Mouse (Mus musculus) forebrain, embryonic 16.5 days (tissue): ENCODE measurements around the gene Ddost. TPM values are rescaled to one million over a fixed set of nuclear protein-coding genes. Genes with fewer than 3 reads are reported as not detected.
A peak's percentile ranks its signal among the peaks of the same experiment; 100 is the strongest.

ENCODE experiments used
- ATAC-seq: fragments of 200-750 bp; cut with Nextera tagmentation; 2 replicates; pipeline ENCODE4 v1.8.0; 2017; ENCODE audit warnings: mild to moderate bottlenecking, moderate library complexity
- H3K27ac ChIP-seq: fragments of 300-500 bp; sonication (generic); 2 replicates; pipeline ENCODE4 v1.5.1; 2014; ENCODE audit warnings: low read length, control low read depth
- H3K27me3 ChIP-seq: fragments of 300-500 bp; sonication (generic); replicated peaks from 2 replicates; pipeline ENCODE4 v1.6.1; 2014; ENCODE audit warnings: low read length; ENCODE audit not compliant: control insufficient read depth, insufficient read depth
- H3K36me3 ChIP-seq: fragments of 300-500 bp; sonication (generic); 2 replicates; pipeline ENCODE4 v1.6.1; 2014; ENCODE audit not compliant: control insufficient read depth, insufficient read depth
- H3K4me1 ChIP-seq: fragments of 300-500 bp; sonication (generic); replicated peaks from 2 replicates; pipeline ENCODE4 v1.6.1; 2014; ENCODE audit warnings: low read length; ENCODE audit not compliant: control insufficient read depth, insufficient read depth
- H3K4me2 ChIP-seq: fragments of 300-500 bp; sonication (generic); 2 replicates; pipeline ENCODE4 v1.6.1; 2014; ENCODE audit warnings: mild to moderate bottlenecking, low read length, control low read depth
- H3K4me3 ChIP-seq: fragments of 300-500 bp; sonication (generic); replicated peaks from 2 replicates; pipeline ENCODE4 v1.5.1; 2014; ENCODE audit warnings: mild to moderate bottlenecking, low read length, control low read depth
- H3K9ac ChIP-seq: fragments of 300-500 bp; sonication (generic); replicated peaks from 2 replicates; pipeline ENCODE4 v1.6.1; 2014; ENCODE audit warnings: low read depth, low read length, control low read depth
- H3K9me3 ChIP-seq: fragments of 300-500 bp; sonication (generic); 2 replicates; pipeline ENCODE4 v1.6.1; 2016; ENCODE audit warnings: low read length; ENCODE audit not compliant: control insufficient read depth
- WGBS: fragments of 180-500 bp; shearing (Covaris S2); extraction: QIAGEN DNeasy Blood & Tissue Kit; methylation state at CpG from one replicate; pipeline ENCODE4 v1.1.7; 2014; 5-methylcytosine and 5-hydroxymethylcytosine counted together
- polyA plus RNA-seq: library from polyadenylated mRNA; unstranded; fragments of >200 nt; fragmentation: Nextera tagmentation; extraction: Ambion mirVana; gene quantifications from 2 replicates; pipeline ENCODE4 v1.2.1, GENCODE M21; 2015

The Ddost gene
- polyA plus RNA-seq, 1 experiment from 2014 or later, result 190 TPM

- Histone ChIP-seq H3K4me2 (no peak overlapping the region), H3K36me3 (no peaks in the 10 kb centered on the region), H3K27ac (no peak overlapping the region), H3K4me1 (no peaks in the 10 kb centered on the region), H3K4me3 (no peak overlapping the region), H3K9ac (no peak overlapping the region), H3K27me3 (no peaks in the 10 kb centered on the region), H3K9me3 (peaks cover 3% of the 10 kb centered on the region; the same call in 1 of the 2 replicates)
- peak; percentile 58 for ATAC-seq
- WGBS, result 25% methylated on average over 4 of the region's 4 CpGs
Measured at GRCm38 (mm10) chr4:138282834-138283233, 21.7 kb upstream of the Ddost start.

- Histone ChIP-seq H3K36me3 (no peaks in the 10 kb centered on the region), H3K9ac (no peak overlapping the region), H3K27me3 (no peaks in the 10 kb centered on the region), H3K4me2 (no peak overlapping the region), H3K4me1 (no peaks in the 10 kb centered on the region), H3K4me3 (no peak overlapping the region), H3K9me3 (peaks cover 3% of the 10 kb centered on the region; the same call in 1 of the 2 replicates), H3K27ac (no peak overlapping the region)
- ATAC-seq, result no peak
- WGBS, result 88% methylated on average over 12 of the region's 12 CpGs
Measured at GRCm38 (mm10) chr4:138286411-138286810, 18.1 kb upstream of the Ddost start.

- WGBS, result 90% methylated on average over 7 of the region's 7 CpGs
Measured at GRCm38 (mm10) chr4:138288691-138289090, 15.8 kb upstream of the Ddost start.

GRCm38 (mm10) chr4:138292028-138292427 is 12.5 kb upstream of the Ddost start:
- H3K4me2 ChIP-seq, result no peak overlapping the region
- WGBS, result 87% methylated on average over 13 of the region's 13 CpGs
- no peak overlapping the region for H3K4me3 ChIP-seq
- peaks cover 9% of the 10 kb centered on the region for H3K4me1 ChIP-seq
- H3K9ac ChIP-seq, result no peak overlapping the region
- ATAC-seq, result no peak
- no peaks in the 10 kb centered on the region for H3K9me3 ChIP-seq
- no peak overlapping the region for H3K27ac ChIP-seq
- no peaks in the 10 kb centered on the region for H3K36me3 ChIP-seq
- no peaks in the 10 kb centered on the region for H3K27me3 ChIP-seq

More at GRCm38 (mm10) chr4:138288691-138289090, 15.8 kb upstream of the Ddost start:
- Histone ChIP-seq H3K4me1 (0 out of 2 replicates have a peak, but pooled peaks cover 4% of the 10 kb centered on the region), H3K36me3 (no peaks in the 10 kb centered on the region), H3K4me2 (no peak overlapping the region), H3K27ac (no peak overlapping the region), H3K9ac (no peak overlapping the region), H3K9me3 (peaks cover 3% of the 10 kb centered on the region; the same call in 1 of the 2 replicates), H3K4me3 (no peak overlapping the region), H3K27me3 (no peaks in the 10 kb centered on the region)
- no peak for ATAC-seq

- H3K36me3 ChIP-seq, result no peaks in the 10 kb centered on the region
- H3K27me3 ChIP-seq, result no peaks in the 10 kb centered on the region
- WGBS, result 65% methylated on average over 18 of the region's 18 CpGs
- H3K9ac ChIP-seq, result no peak overlapping the region
- peak overlapping the region; percentile 69; the same call in 1 of the 2 replicates for H3K27ac ChIP-seq
- H3K9me3 ChIP-seq, result no peaks in the 10 kb centered on the region
- peaks cover 9% of the 10 kb centered on the region for H3K4me1 ChIP-seq
- H3K4me3 ChIP-seq, result no peak overlapping the region
- no peak overlapping the region for H3K4me2 ChIP-seq
- ATAC-seq, result peak; percentile 72; the same call in 1 of the 2 replicates
Measured at GRCm38 (mm10) chr4:138293261-138293948, 11.1 kb upstream of the Ddost start.

GRCm38 (mm10) chr4:138293949-138294550 is 10.5 kb upstream of the Ddost start:
- Histone ChIP-seq H3K4me2 (no peak overlapping the region), H3K36me3 (no peaks in the 10 kb centered on the region), H3K27me3 (no peaks in the 10 kb centered on the region), H3K9me3 (no peaks in the 10 kb centered on the region), H3K4me3 (no peak overlapping the region), H3K27ac (peak overlapping the region; percentile 69), H3K9ac (no peak overlapping the region), H3K4me1 (peaks cover 9% of the 10 kb centered on the region)
- ATAC-seq, result no peak
- 72% methylated on average over 9 of the region's 14 CpGs for WGBS

GRCm38 (mm10) chr4:138301271-138301780 is 3.2 kb upstream of the Ddost start:
- Histone ChIP-seq H3K4me2 (no peak overlapping the region), H3K9ac (no peak overlapping the region), H3K27me3 (no peaks in the 10 kb centered on the region), H3K4me3 (no peak overlapping the region), H3K9me3 (no peaks in the 10 kb centered on the region), H3K4me1 (peaks cover 17% of the 10 kb centered on the region), H3K27ac (no peak overlapping the region), H3K36me3 (no peaks in the 10 kb centered on the region)
- no peak for ATAC-seq
- WGBS, result 84% methylated on average over 10 of the region's 10 CpGs

GRCm38 (mm10) chr4:138303011-138303410 is 1.5 kb upstream of the Ddost start:
- 87% methylated on average over 3 of the region's 3 CpGs for WGBS
- H3K27ac ChIP-seq, result no peak overlapping the region
- no peaks in the 10 kb centered on the region for H3K27me3 ChIP-seq
- H3K9ac ChIP-seq, result no peak overlapping the region
- peaks cover 32% of the 10 kb centered on the region for H3K4me1 ChIP-seq
- no peaks in the 10 kb centered on the region for H3K9me3 ChIP-seq
- no peak overlapping the region for H3K4me3 ChIP-seq
- no peaks in the 10 kb centered on the region for H3K36me3 ChIP-seq
- no peak for ATAC-seq
- no peak overlapping the region for H3K4me2 ChIP-seq

GRCm38 (mm10) chr4:138303742-138304141 is 788 bp upstream of the Ddost start:
- H3K4me3 ChIP-seq, result peak overlapping the region; percentile 81
- peak overlapping the region; percentile 59 for H3K9ac ChIP-seq

More at GRCm38 (mm10) chr4:138303742-138304141, 788 bp upstream of the Ddost start:
- Histone ChIP-seq H3K27me3 (no peaks in the 10 kb centered on the region), H3K36me3 (0 out of 2 replicates have a peak, but pooled peaks cover 4% of the 10 kb centered on the region), H3K4me1 (peaks cover 32% of the 10 kb centered on the region), H3K9me3 (no peaks in the 10 kb centered on the region), H3K27ac (no peak overlapping the region; the same call in 1 of the 2 replicates), H3K4me2 (peak overlapping the region; percentile 79)
- WGBS, result 14% methylated on average over 18 of the region's 18 CpGs
- ATAC-seq, result no peak
